Mouse (Mus musculus) adrenal gland, postnatal 10 days (tissue): ENCODE data around the gene Cdc20b. TPM values are rescaled to one million over a fixed set of nuclear protein-coding genes. Genes with fewer than 3 reads are reported as not detected.

Source experiments
- DNase-seq: peaks from one replicate; pipeline ENCODE4 v3.0.0; 2021; ENCODE audit warnings: mixed read lengths
- microRNA-seq: library from miRNA; unstranded; fragments of <30 nt; microRNA quantifications from one replicate; pipeline ENCODE4 v1.2.0, GENCODE M21; 2021
- total RNA-seq, 2 experiments: library from RNA; stranded (reverse); gene quantifications; 2 replicates each; pipeline ENCODE4 v1.2.3; 2021

Cdc20b gene
- total RNA-seq, 2 experiments from 2014 or later, result not detected

- no peak for DNase-seq
Observed at GRCm38 (mm10) chr13:113097011-113097410, 62.1 kb downstream of the Cdc20b start.

DNA sequence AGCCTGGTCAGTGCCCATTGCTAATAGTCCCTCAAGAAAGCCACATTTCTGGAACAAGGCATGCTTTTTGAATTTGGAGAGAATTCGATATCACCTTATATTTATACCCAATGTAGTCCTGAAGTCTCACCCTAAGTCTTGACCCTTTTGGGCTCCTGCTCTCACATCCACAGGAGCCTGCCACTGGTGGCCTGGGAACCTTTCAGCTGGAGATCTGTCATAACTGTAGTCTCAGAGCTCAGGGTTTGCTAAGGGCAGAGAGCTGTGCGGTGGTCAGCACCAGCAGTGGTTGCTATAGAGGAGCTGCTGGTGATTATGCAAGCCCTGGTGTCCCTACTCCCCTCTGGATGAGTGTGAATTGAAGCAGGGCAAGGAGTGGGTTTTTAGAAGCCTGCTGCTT, 63.5 kb downstream of the Cdc20b start:
- DNase-seq, result no peak

- DNase-seq, result no peak
Observed at GRCm38 (mm10) chr13:113100879-113101278, 66.0 kb downstream of the Cdc20b start, which contains the start of gene Gzma. Gene Gzma (minus strand): TSS chr13:113100981.

GRCm38 (mm10) chr13:113101804-113102203, 66.9 kb downstream of the Cdc20b start:
- DNase-seq, result no peak

- DNase-seq, result no peak
Observed at GRCm38 (mm10) chr13:113104759-113105158, 69.8 kb downstream of the Cdc20b start.

GRCm38 (mm10) chr13:113118977-113119376, 84.1 kb downstream of the Cdc20b start:
- peak; percentile 42 for DNase-seq

GRCm38 (mm10) chr13:113120324-113121237, 85.7 kb downstream of the Cdc20b start:
- DNase-seq, result no peak

GRCm38 (mm10) chr13:113121326-113121725, 86.4 kb downstream of the Cdc20b start:
- DNase-seq, result no peak

- DNase-seq, result no peak
Observed at GRCm38 (mm10) chr13:113129974-113130373, 95.1 kb downstream of the Cdc20b start.

DNA sequence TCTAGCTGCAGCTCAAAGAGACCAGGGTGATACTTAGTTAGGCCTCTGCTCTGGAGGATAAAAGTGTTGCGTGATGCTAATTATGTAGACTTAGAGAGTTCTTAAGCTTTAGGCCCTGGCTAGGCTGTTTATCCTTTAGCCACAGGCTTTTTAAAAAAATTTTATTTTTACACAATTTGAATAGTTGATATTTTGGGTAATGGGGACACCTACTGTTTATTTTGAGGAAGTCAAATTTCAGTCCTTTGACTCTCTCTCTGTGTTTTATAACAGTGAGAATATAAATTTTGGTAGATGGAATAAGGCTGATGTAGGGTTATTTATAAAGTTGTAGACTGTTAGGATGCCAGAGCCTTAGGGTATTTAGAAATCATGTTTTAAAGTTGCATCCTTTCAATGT, 104.7 kb downstream of the Cdc20b start:
- no peak for DNase-seq

Small RNA genes lying within 50 kb of the gene (microRNA-seq; reads per million reads assigned to microRNA genes)
- gene Mir449a (93.7 reads per million, percentile 44 among the genes with 10 or more reads in this experiment), gene Mir449b (not detected), gene Mir449c (not detected)

Other genes with a start within 250 kb of the Cdc20b start
- gene Plpp1, start 234.3 kb upstream of the Cdc20b start, total RNA-seq, result 100 to 1,000 TPM; 137 to 155 TPM
- gene Mtrex, start 107.7 kb upstream of the Cdc20b start, total RNA-seq, result 10 to 100 TPM; 34.9 to 38.7 TPM
- gene Dhx29, start 107.7 kb upstream of the Cdc20b start, total RNA-seq, result 10 to 100 TPM; 12.5 to 13.0 TPM
- gene Ccno, start 47.3 kb upstream of the Cdc20b start, total RNA-seq, result 1 to 10 TPM in 1 of 2 experiments, under 1 TPM in 1; 0.30 to 1.2 TPM
- not detected for gene Mcidas, start 41.3 kb upstream of the Cdc20b start, total RNA-seq
- gene Gpx8, start 11.3 kb downstream of the Cdc20b start, total RNA-seq, result 10 to 100 TPM; 66.0 to 77.3 TPM
- under 1 TPM; 0.51 to 0.82 TPM for gene Gzma, start 65.9 kb downstream of the Cdc20b start, total RNA-seq
- 1 to 10 TPM; 5.6 to 6.3 TPM for gene Esm1, start 174.5 kb downstream of the Cdc20b start, total RNA-seq
- not detected for gene Gzmk, start 190.8 kb downstream of the Cdc20b start, total RNA-seq